ENCODE assay signal across 9 mouse cellular contexts in the genomic region with DNA sequence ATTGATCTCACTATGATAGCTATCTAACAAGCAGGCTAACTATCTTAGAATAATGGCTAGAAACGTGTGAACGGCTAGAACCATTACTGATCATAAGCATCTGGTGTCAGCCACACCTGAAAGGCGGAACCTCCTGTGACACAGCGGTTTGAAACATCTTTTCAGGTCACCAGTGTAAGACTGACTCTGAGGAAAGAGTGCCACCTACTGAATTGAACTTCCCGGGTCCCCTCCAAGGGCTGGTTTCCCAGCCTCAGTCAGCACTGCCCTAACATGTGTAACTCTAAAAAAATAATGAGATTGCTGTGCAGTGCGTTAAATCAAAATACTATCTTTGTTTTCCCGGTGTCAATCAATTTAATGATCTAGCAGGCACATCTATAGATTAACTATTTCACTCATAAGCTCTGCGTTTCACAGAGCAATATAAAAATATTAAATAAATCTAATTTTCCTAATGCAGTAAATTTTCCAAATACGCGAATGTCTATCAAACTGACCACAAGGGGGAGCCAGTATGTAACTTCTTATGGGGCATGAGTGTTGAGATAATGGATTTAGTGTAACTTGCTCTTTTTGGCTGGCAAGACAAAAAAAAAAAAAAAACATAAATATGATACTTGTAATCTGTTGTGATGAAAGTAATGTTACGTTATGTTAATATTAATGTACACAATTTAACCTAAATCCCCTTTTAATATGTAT. TPM values are rescaled to one million over a fixed set of nuclear protein-coding genes. Genes with fewer than 3 reads are reported as not detected.
DNase-seq lines count a peak whose midpoint lies in the region; ATAC-seq lines count a peak whose summit lies in the region.
"Had no signal": no experiment of that assay in that cellular context is flagged by ENCODE, and none has a peak within 500 bp of the region (broad histone marks: within the 10 kb centered on the region; RNA-seq: fewer than 3 reads in every experiment).

No protein-coding gene starts in this region.

- peak; percentile 42 for DNase-seq in kidney, adult 9 months
- DNase-seq in A20 (ENCODE audit: low read depth, low spot score) (peak; percentile 54), MEL-GATA-1-ER (ENCODE audit: extremely low read depth, low read depth) (peak; percentile 26)
- peak; percentile 78 for DNase-seq in forebrain, embryonic 14.5 days (ENCODE audit: low spot score)
- peak; percentile 48 for DNase-seq in mesoderm, embryonic 11.5 days (ENCODE audit: low read depth, low spot score)
- no peak for DNase-seq in ovary, postnatal 36 days (ENCODE audit: low spot score)
- no peak for DNase-seq in gastrocnemius, adult 8-10 months (ENCODE audit: low spot score in 2 of 2)

- no peaks in the 10 kb centered on the region for H3K4me1 ChIP-seq in kidney, embryonic 14.5 days (ENCODE audit: control insufficient read depth, insufficient read depth, low read length)
- H3K4me1 ChIP-seq in forebrain, embryonic 14.5 days (ENCODE audit: control insufficient read depth, insufficient read depth, low read length) = no peaks in the 10 kb centered on the region
- H3K4me1 ChIP-seq: lung, embryonic 15.5 days had no signal

- 27% methylated on average over 11 of the region's 11 CpGs for WGBS in kidney, embryonic 14.5 days
- WGBS in forebrain, embryonic 14.5 days = 22% methylated on average over 11 of the region's 11 CpGs

- no peak overlapping the region for H3K4me2 ChIP-seq in kidney, embryonic 14.5 days (replicated peaks; ENCODE audit: low read depth, low read length)
- H3K4me2 ChIP-seq in forebrain, embryonic 14.5 days (ENCODE audit: low read length) = no peak overlapping the region
- H3K4me2 ChIP-seq: lung, embryonic 15.5 days had no signal

- H3K4me3 ChIP-seq in kidney, embryonic 14.5 days (ENCODE audit: low read length) = no peak overlapping the region
- H3K4me3 ChIP-seq in forebrain, embryonic 14.5 days (ENCODE audit: low read depth, low read length) = no peak overlapping the region
- H3K4me3 ChIP-seq: lung, embryonic 15.5 days had no signal

- H3K9me3 ChIP-seq in kidney, embryonic 14.5 days (ENCODE audit: control insufficient read depth, low read length) = no peaks in the 10 kb centered on the region
- no peaks in the 10 kb centered on the region for H3K9me3 ChIP-seq in forebrain, embryonic 14.5 days (replicated peaks; ENCODE audit: control insufficient read depth, low read length)
- H3K9me3 ChIP-seq: lung, embryonic 15.5 days had no signal

- no peak for ATAC-seq in kidney, embryonic 14.5 days (ENCODE audit: low FRiP score, low TSS enrichment)
- peak; percentile 61 for ATAC-seq in forebrain, embryonic 14.5 days

- H3K27me3 ChIP-seq in kidney, embryonic 14.5 days (ENCODE audit: control insufficient read depth, insufficient read depth, low read length) = peaks cover 6% of the 10 kb centered on the region; the same call in 1 of the 2 replicates
- H3K27me3 ChIP-seq in forebrain, embryonic 14.5 days (replicated peaks; ENCODE audit: control insufficient read depth, insufficient read depth, low read length) = no peaks in the 10 kb centered on the region
- H3K27me3 ChIP-seq: lung, embryonic 15.5 days had no signal

- H3K36me3 ChIP-seq in kidney, embryonic 14.5 days (ENCODE audit: control insufficient read depth, insufficient read depth, low read length) = no peaks in the 10 kb centered on the region
- H3K36me3 ChIP-seq in forebrain, embryonic 14.5 days (ENCODE audit: control insufficient read depth, insufficient read depth, low read length) = no peaks in the 10 kb centered on the region
- H3K36me3 ChIP-seq: lung, embryonic 15.5 days had no signal

- no peak overlapping the region for H3K9ac ChIP-seq in kidney, embryonic 14.5 days (ENCODE audit: low read depth, low read length)
- H3K9ac ChIP-seq in forebrain, embryonic 14.5 days (ENCODE audit: low read length) = no peak overlapping the region
- H3K9ac ChIP-seq: lung, embryonic 15.5 days had no signal

- H3K27ac ChIP-seq in kidney, embryonic 14.5 days (ENCODE audit: low read depth, low read length) = no peak overlapping the region
- no peak overlapping the region for H3K27ac ChIP-seq in forebrain, embryonic 14.5 days (ENCODE audit: low read depth, low read length)
- H3K27ac ChIP-seq: lung, embryonic 15.5 days had no signal

RNA-seq across cellular contexts. Expression of a gene that starts 5.1 kb away (rescaled TPM):
- 7.1 and 7.9 TPM in 2 replicates for polyA plus RNA-seq in kidney, embryonic 14.5 days (2014; fragmentation: Nextera tagmentation; extraction: Ambion mirVana)
- 8.9 and 12.1 TPM in 2 replicates for polyA plus RNA-seq in forebrain, embryonic 14.5 days (2014; fragmentation: Nextera tagmentation; extraction: Ambion mirVana)
- under 1 TPM; 0.34 to 0.56 (median 0.42) TPM for total RNA-seq in gastrocnemius, adult 8-10 months (2022)

Comparison
In these comparisons a context has a peak if more than half of its experiments do, and no peak if none do; other contexts are left out.
1. DNase-seq: peak in kidney, adult 9 months (single experiment), A20 (single experiment), MEL-GATA-1-ER (single experiment), forebrain, embryonic 14.5 days (single experiment) and mesoderm, embryonic 11.5 days (single experiment); none in ovary, postnatal 36 days (single experiment) and gastrocnemius, adult 8-10 months (0 of 2).